Comparison of ENCODE assay signal across 9 mouse cellular contexts in the genomic region with DNA sequence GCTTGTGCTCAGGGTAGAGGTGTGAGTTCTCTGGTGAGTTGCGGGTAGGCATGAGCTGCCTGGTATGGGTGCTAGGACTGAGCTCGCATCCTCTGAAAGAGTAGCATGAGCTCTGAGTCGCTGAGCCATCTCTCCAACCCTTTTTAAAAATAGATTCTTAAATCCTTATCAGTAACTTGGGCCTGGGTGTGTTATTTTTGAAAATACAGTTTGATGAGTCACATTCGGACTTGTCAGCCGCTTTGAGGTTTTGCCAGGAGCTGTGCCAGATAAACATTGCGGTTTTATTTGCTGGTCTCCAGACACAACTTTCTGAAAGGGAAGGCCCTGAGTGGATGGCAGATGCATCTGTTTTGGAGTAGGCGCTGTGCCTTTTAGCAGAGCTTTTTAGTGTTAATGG. TPM values are rescaled to one million over a fixed set of nuclear protein-coding genes. Genes with fewer than 3 reads are reported as not detected.
A peak's percentile ranks its signal among the peaks of the same experiment; 100 is the strongest.
DNase-seq lines count a peak whose midpoint lies in the region; ATAC-seq and TF ChIP-seq lines count a peak whose summit lies in the region.
"Had no signal": no experiment of that assay in that cellular context is flagged by ENCODE, and none has a peak within 500 bp of the region (broad histone marks: within the 10 kb centered on the region; RNA-seq: fewer than 3 reads in every experiment).

No protein-coding gene starts in this region.

- H3K4me1 ChIP-seq in kidney, embryonic 16.5 days (ENCODE audit: insufficient read depth, low read length) = peaks cover 43% of the 10 kb centered on the region
- H3K4me1 ChIP-seq in liver, adult 2 months (ENCODE audit: control insufficient read depth, insufficient read depth, low read length) = peaks cover 32% of the 10 kb centered on the region
- peaks cover 28% of the 10 kb centered on the region for H3K4me1 ChIP-seq in forebrain, embryonic 15.5 days

- no peak for ATAC-seq in kidney, embryonic 16.5 days (ENCODE audit: low FRiP score, low TSS enrichment)
- no peak for ATAC-seq in forebrain, embryonic 15.5 days (replicated peaks)

- 63% methylated on average over 7 of the region's 7 CpGs for WGBS in kidney, embryonic 16.5 days
- 7% methylated on average over 7 of the region's 7 CpGs for WGBS in liver, adult 2 months
- WGBS in forebrain, embryonic 15.5 days = 91% methylated on average over 7 of the region's 7 CpGs

- H3K27ac ChIP-seq in kidney, embryonic 16.5 days (ENCODE audit: low read length) = no peak overlapping the region
- H3K27ac ChIP-seq in liver, adult 2 months (replicated peaks; ENCODE audit: insufficient read depth, low read depth, low read length) = peak overlapping the region; percentile 63; the same call in 1 of the 2 replicates
- no peak overlapping the region for H3K27ac ChIP-seq in forebrain, embryonic 15.5 days (replicated peaks)
- H3K27ac ChIP-seq: midbrain, embryonic 12.5 days had no signal

- peak; percentile 37 for DNase-seq in kidney, adult 9 months
- peak; percentile 86 to 93 for DNase-seq in adrenal gland, adult (ENCODE audit: inconsistent age in 2 of 2, low spot score in 1 of 2)
- peak; percentile 83 for DNase-seq in heart, adult 8-10 months (ENCODE audit: low spot score)
- DNase-seq in liver, adult 2 months (ENCODE audit: extremely low read depth, low read depth, low spot score) = peak; percentile 97
- DNase-seq in spleen, postnatal 10 days (ENCODE audit: low spot score in 2 of 2) = peak; percentile 53 to 77
- DNase-seq in thymus, adult 18-20 months = no peak

- H3K36me3 ChIP-seq in kidney, embryonic 16.5 days (ENCODE audit: insufficient read depth, low read length) = peaks cover 4% of the 10 kb centered on the region; the same call in 1 of the 2 replicates
- peaks cover 4% of the 10 kb centered on the region; the same call in 1 of the 2 replicates for H3K36me3 ChIP-seq in liver, adult 2 months (ENCODE audit: control insufficient read depth, insufficient read depth, low read length)
- no peaks in the 10 kb centered on the region for H3K36me3 ChIP-seq in forebrain, embryonic 15.5 days

- no peak for TF ChIP-seq CTCF in liver, adult 2 months (IDR thresholded peaks at IDR 0.05; ENCODE audit: low read depth, low read length)

- H3K4me3 ChIP-seq in kidney, embryonic 16.5 days (ENCODE audit: low read length) = no peak overlapping the region
- H3K4me3 ChIP-seq in liver, adult 2 months (ENCODE audit: insufficient read depth, low read depth, low read length) = no peak overlapping the region
- H3K4me3 ChIP-seq in forebrain, embryonic 15.5 days = no peak overlapping the region
- H3K4me3 ChIP-seq: midbrain, embryonic 12.5 days had no signal

- peaks cover 21% of the 10 kb centered on the region; the same call in 1 of the 2 replicates for H3K79me2 ChIP-seq in liver, adult 2 months (ENCODE audit: control insufficient read depth, insufficient read depth, low read length)

- H3K9ac ChIP-seq in kidney, embryonic 16.5 days (replicated peaks; ENCODE audit: low read length) = no peak overlapping the region
- no peak overlapping the region for H3K9ac ChIP-seq in liver, adult 2 months (ENCODE audit: low read depth, low read length)
- no peak overlapping the region for H3K9ac ChIP-seq in forebrain, embryonic 15.5 days (replicated peaks)
- H3K9ac ChIP-seq: midbrain, embryonic 12.5 days had no signal

- no peaks in the 10 kb centered on the region for H3K9me3 ChIP-seq in kidney, embryonic 16.5 days (ENCODE audit: low read length)
- no peaks in the 10 kb centered on the region for H3K9me3 ChIP-seq in forebrain, embryonic 15.5 days
- H3K9me3 ChIP-seq: midbrain, embryonic 12.5 days had no signal

- H3K4me2 ChIP-seq in kidney, embryonic 16.5 days (replicated peaks; ENCODE audit: low read depth, low read length) = no peak overlapping the region
- no peak overlapping the region for H3K4me2 ChIP-seq in forebrain, embryonic 15.5 days (replicated peaks)
- H3K4me2 ChIP-seq: midbrain, embryonic 12.5 days had no signal

- no peak for TF ChIP-seq POLR2A in liver, adult 2 months (IDR thresholded peaks at IDR 0.05; ENCODE audit: extremely low read depth, insufficient read depth, low read length)

- H3K27me3 ChIP-seq in kidney, embryonic 16.5 days (ENCODE audit: insufficient read depth, low read length) = no peaks in the 10 kb centered on the region
- no peaks in the 10 kb centered on the region for H3K27me3 ChIP-seq in liver, adult 2 months (ENCODE audit: control insufficient read depth, insufficient read depth, low read length)
- H3K27me3 ChIP-seq in forebrain, embryonic 15.5 days = no peaks in the 10 kb centered on the region
- H3K27me3 ChIP-seq: midbrain, embryonic 12.5 days had no signal

RNA-seq across cellular contexts. Expression of a gene that starts 51.2 kb away (rescaled TPM):
- 0.23 and 0.41 TPM in 2 replicates for polyA plus RNA-seq in kidney, embryonic 16.5 days (2015; fragmentation: Nextera tagmentation; extraction: Ambion mirVana)
- under 1 TPM in 2 of 4 experiments, not detected in 2; 0.14 to 0.37 TPM for total RNA-seq in heart, adult 8-10 months (2022)
- under 0.01 and 0.09 TPM in 2 replicates for total RNA-seq in liver, adult 2 months (2014; rRNA removed)
- 0.06 and 0.10 TPM in 2 replicates for polyA plus RNA-seq in liver, adult 2 months (2012; rRNA removed)
- 3.1 and 3.7 TPM in 2 replicates for polyA plus RNA-seq in forebrain, embryonic 15.5 days (2015; fragmentation: Nextera tagmentation; extraction: Ambion mirVana)

Comparison
In these comparisons a context has a peak if more than half of its experiments do, and no peak if none do; other contexts are left out.
1. DNase-seq: peak in kidney, adult 9 months (single experiment), adrenal gland, adult (2 of 2), heart, adult 8-10 months (single experiment), liver, adult 2 months (single experiment) and spleen, postnatal 10 days (2 of 2); none in thymus, adult 18-20 months (0 of 2).